Mouse (Mus musculus) C2C12 (cell line): ENCODE measurements at regions not wholly inside any gene's neighbourhood (a gene's known extent, or its start where the extent isn't known, plus 50 kb on each side); places are given as distances from the start of the nearest gene placed in this dataset.
A peak's percentile ranks its signal among the peaks of the same experiment; 100 is the strongest.
"Not testable (repeated sequence)": the region's sequence is repeated elsewhere in the genome, so short reads cannot be mapped to it uniquely, and the experiment has no call there.

Experiments used
- H3K27me3 ChIP-seq: one replicate; pipeline ENCODE4 v1.6.1; 2011; ENCODE audit not compliant: control insufficient read depth, insufficient read depth, insufficient read length
- H3K36me3 ChIP-seq: one replicate; pipeline ENCODE4 v1.6.1; 2011; ENCODE audit not compliant: control insufficient read depth, insufficient read depth
- H3K4me3 ChIP-seq: one replicate; pipeline ENCODE4 v1.5.1; 2011; ENCODE audit warnings: mild to moderate bottlenecking, control low read depth; ENCODE audit not compliant: poor library complexity, insufficient read depth, severe bottlenecking
- H3K79me2 ChIP-seq: one replicate; pipeline ENCODE4 v1.6.1; 2011; ENCODE audit not compliant: control insufficient read depth, insufficient read depth
- H3K79me3 ChIP-seq: one replicate; pipeline ENCODE4 v1.6.1; 2011; ENCODE audit warnings: low read depth, control low read depth
- H3ac ChIP-seq: one replicate; pipeline ENCODE3; 2011; ENCODE audit warnings: low read depth; ENCODE audit not compliant: control insufficient read depth, insufficient read length
- CEBPB ChIP-seq: IDR thresholded peaks from one replicate; pipeline ENCODE4 v1.6.1; 2011; ENCODE audit warnings: low read depth, mild to moderate bottlenecking, control low read depth, moderate library complexity
- CTCF ChIP-seq: IDR thresholded peaks from one replicate; pipeline ENCODE4 v1.5.1; 2011; ENCODE audit not compliant: control insufficient read depth, insufficient read depth, insufficient read length
- FOSL1 ChIP-seq: IDR thresholded peaks from one replicate; pipeline ENCODE4 v1.8.0; 2011; ENCODE audit warnings: mild to moderate bottlenecking, low read length; ENCODE audit not compliant: poor library complexity, insufficient read depth, severe bottlenecking
- MAX ChIP-seq: IDR thresholded peaks from one replicate; pipeline ENCODE4 v1.6.1; 2011; ENCODE audit warnings: mild to moderate bottlenecking, control low read depth
- MYOD1 ChIP-seq: IDR thresholded peaks from one replicate; pipeline ENCODE4 v1.6.1; 2011; ENCODE audit warnings: low read depth; ENCODE audit not compliant: control insufficient read depth, insufficient read length
- MYOG ChIP-seq: IDR thresholded peaks from one replicate; pipeline ENCODE4 v1.6.1; 2011; ENCODE audit not compliant: control insufficient read depth, insufficient read length; ENCODE audit errors: extremely low read depth
- USF1 ChIP-seq: IDR thresholded peaks from one replicate; pipeline ENCODE4 v1.6.1; 2011; ENCODE audit warnings: low read depth, mild to moderate bottlenecking, control low read depth, moderate library complexity

GRCm38 (mm10) chr16:86189874-86190273, 288.2 kb upstream of the Adamts5 start:
- Histone ChIP-seq H3K79me2 (no peaks in the 10 kb centered on the region), H3K4me3 (no peak overlapping the region), H3K27me3 (no peaks in the 10 kb centered on the region), H3ac (no peak overlapping the region), H3K36me3 (no peaks in the 10 kb centered on the region), H3K79me3 (no peaks in the 10 kb centered on the region)
- TF ChIP-seq FOSL1 (no peak), CTCF (no peak), CEBPB (no peak), MAX (no peak), MYOD1 (no peak), USF1 (no peak)

- no peaks in the 10 kb centered on the region for H3K27me3 ChIP-seq
- H3K4me3 ChIP-seq = no peak overlapping the region
- no peak overlapping the region for H3ac ChIP-seq
- H3K79me2 ChIP-seq = no peaks in the 10 kb centered on the region
- H3K79me3 ChIP-seq = no peaks in the 10 kb centered on the region
- H3K36me3 ChIP-seq = no peaks in the 10 kb centered on the region
- TF ChIP-seq MYOG (no peak), MAX (no peak), MYOD1 (no peak)
Observed at GRCm38 (mm10) chr16:86188966-86189365, 287.3 kb upstream of the Adamts5 start.

- not testable (repeated sequence) for H3K36me3 ChIP-seq, H3K27me3 ChIP-seq, H3K4me3 ChIP-seq, H3K79me3 ChIP-seq, H3K79me2 ChIP-seq, H3ac ChIP-seq
Observed at GRCm38 (mm10) chr16:86187609-86188008, 286.0 kb upstream of the Adamts5 start.

- H3K79me3 ChIP-seq = no peaks in the 10 kb centered on the region
- no peaks in the 10 kb centered on the region for H3K79me2 ChIP-seq
- no peaks in the 10 kb centered on the region for H3K36me3 ChIP-seq
- H3K27me3 ChIP-seq = no peaks in the 10 kb centered on the region
- H3ac ChIP-seq = no peak overlapping the region
- TF ChIP-seq MAX = no peak
- no peak for TF ChIP-seq USF1
- TF ChIP-seq CEBPB = peak; percentile 38
- H3K4me3 ChIP-seq = no peak overlapping the region
Observed at GRCm38 (mm10) chr16:86159021-86159815, 257.6 kb upstream of the Adamts5 start.

GRCm38 (mm10) chr16:86138171-86138570, 236.5 kb upstream of the Adamts5 start:
- no peaks in the 10 kb centered on the region for H3K79me3 ChIP-seq

GRCm38 (mm10) chr16:86136169-86136568, 234.5 kb upstream of the Adamts5 start:
- Histone ChIP-seq H3K79me2 (no peaks in the 10 kb centered on the region), H3K27me3 (no peaks in the 10 kb centered on the region), H3K36me3 (no peaks in the 10 kb centered on the region), H3K79me3 (no peaks in the 10 kb centered on the region), H3K4me3 (no peak overlapping the region), H3ac (no peak overlapping the region)
- no peak for TF ChIP-seq CEBPB
- no peak for TF ChIP-seq CTCF
- no peak for TF ChIP-seq MAX
- TF ChIP-seq MYOG = no peak
- TF ChIP-seq USF1 = no peak
- TF ChIP-seq MYOD1 = no peak
- TF ChIP-seq FOSL1 = no peak

More at GRCm38 (mm10) chr16:86138171-86138570, 236.5 kb upstream of the Adamts5 start:
- Histone ChIP-seq H3K27me3 (no peaks in the 10 kb centered on the region), H3K79me2 (no peaks in the 10 kb centered on the region), H3ac (no peak overlapping the region), H3K4me3 (no peak overlapping the region), H3K36me3 (no peaks in the 10 kb centered on the region)
- TF ChIP-seq CEBPB (no peak), CTCF (no peak), USF1 (no peak), MYOG (no peak), MAX (no peak), MYOD1 (no peak), FOSL1 (no peak)
